Comparison of ENCODE assay signal across 7 mouse cellular contexts in the genomic region with DNA sequence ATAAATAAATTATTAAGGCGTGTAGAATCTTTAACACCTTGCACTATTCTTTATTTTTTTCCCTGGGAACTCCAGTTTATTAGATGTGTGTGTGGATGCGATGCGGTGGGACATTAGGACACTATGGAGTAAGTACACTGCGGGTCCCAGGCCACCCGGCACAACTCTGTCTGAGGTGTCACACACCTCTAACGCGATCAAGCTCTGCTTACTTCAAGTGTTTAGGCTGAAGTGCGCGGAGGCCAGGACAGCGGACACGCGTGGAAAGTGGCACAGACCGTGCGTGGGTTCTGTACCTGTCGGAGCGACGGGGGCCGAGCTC. TPM values are rescaled to one million over a fixed set of nuclear protein-coding genes. Genes with fewer than 3 reads are reported as not detected.
DNase-seq lines count a peak whose midpoint lies in the region; ATAC-seq and TF ChIP-seq lines count a peak whose summit lies in the region.

No protein-coding gene starts in this region.

- H3K4me3 ChIP-seq in lung, postnatal 0 days (ENCODE audit: low read depth, low read length), result peak overlapping the region; percentile 91
- H3K4me3 ChIP-seq in forebrain, embryonic 11.5 days (ENCODE audit: low read depth, low read length), result peak overlapping the region; percentile 96
- peak overlapping the region; percentile 95 for H3K4me3 ChIP-seq in limb, embryonic 12.5 days (replicated peaks)
- H3K4me3 ChIP-seq in stomach, embryonic 14.5 days (ENCODE audit: low read depth, low read length), result peak overlapping the region; percentile 100

- H3K9ac ChIP-seq in lung, postnatal 0 days (replicated peaks; ENCODE audit: low read depth), result peak overlapping the region; percentile 70
- H3K9ac ChIP-seq in forebrain, embryonic 11.5 days (ENCODE audit: low read length), result peak overlapping the region; percentile 93
- H3K9ac ChIP-seq in limb, embryonic 12.5 days (replicated peaks), result peak overlapping the region; percentile 86
- peak overlapping the region; percentile 69 for H3K9ac ChIP-seq in stomach, embryonic 14.5 days (replicated peaks; ENCODE audit: low read depth, low read length)

- 2% methylated on average over 15 of the region's 18 CpGs for WGBS in lung, postnatal 0 days
- under 1% methylated on average over 18 of the region's 18 CpGs for WGBS in forebrain, embryonic 11.5 days
- WGBS in limb, embryonic 12.5 days, result 1% methylated on average over 18 of the region's 18 CpGs
- under 1% methylated on average over 18 of the region's 18 CpGs for WGBS in stomach, embryonic 14.5 days

- no peaks in the 10 kb centered on the region for H3K36me3 ChIP-seq in lung, postnatal 0 days (ENCODE audit: insufficient read depth, low read length)
- no peaks in the 10 kb centered on the region for H3K36me3 ChIP-seq in forebrain, embryonic 11.5 days (ENCODE audit: control insufficient read depth, insufficient read depth, low read length)
- H3K36me3 ChIP-seq in limb, embryonic 12.5 days, result no peaks in the 10 kb centered on the region
- H3K36me3 ChIP-seq in stomach, embryonic 14.5 days (ENCODE audit: control insufficient read depth, insufficient read depth, low read length), result no peaks in the 10 kb centered on the region

- no peak for ATAC-seq in lung, postnatal 0 days
- ATAC-seq in forebrain, embryonic 11.5 days (replicated peaks; ENCODE audit: low FRiP score), result no peak
- peak; percentile 64; the same call in 1 of the 2 replicates for ATAC-seq in limb, embryonic 12.5 days (ENCODE audit: insufficient number of reproducible peaks, insufficient read depth, low FRiP score, low TSS enrichment, low read depth)
- ATAC-seq in stomach, embryonic 14.5 days (ENCODE audit: insufficient number of reproducible peaks, insufficient read depth, low FRiP score, low read depth), result peak; percentile 42; the same call in 1 of the 2 replicates

- H3K9me3 ChIP-seq in lung, postnatal 0 days (ENCODE audit: low read length), result no peaks in the 10 kb centered on the region
- no peaks in the 10 kb centered on the region for H3K9me3 ChIP-seq in forebrain, embryonic 11.5 days (ENCODE audit: control insufficient read depth, low read length)
- H3K9me3 ChIP-seq in limb, embryonic 12.5 days, result no peaks in the 10 kb centered on the region
- no peaks in the 10 kb centered on the region for H3K9me3 ChIP-seq in stomach, embryonic 14.5 days (ENCODE audit: control insufficient read depth, low read depth, low read length)

- peak overlapping the region; percentile 77 for H3K4me2 ChIP-seq in lung, postnatal 0 days (replicated peaks; ENCODE audit: low read depth, low read length)
- H3K4me2 ChIP-seq in forebrain, embryonic 11.5 days (ENCODE audit: low read depth, low read length, severe bottlenecking), result peak overlapping the region; percentile 74
- peak overlapping the region; percentile 76 for H3K4me2 ChIP-seq in limb, embryonic 12.5 days
- H3K4me2 ChIP-seq in stomach, embryonic 14.5 days (replicated peaks; ENCODE audit: low read depth, low read length), result peak overlapping the region; percentile 86

- no peak for TF ChIP-seq CTCF in lung, postnatal 0 days (IDR thresholded peaks at IDR 0.05)

- H3K27me3 ChIP-seq in lung, postnatal 0 days (replicated peaks; ENCODE audit: insufficient read depth, low read length), result no peaks in the 10 kb centered on the region
- H3K27me3 ChIP-seq in forebrain, embryonic 11.5 days (ENCODE audit: control insufficient read depth, insufficient read depth, low read length), result no peaks in the 10 kb centered on the region
- no peaks in the 10 kb centered on the region for H3K27me3 ChIP-seq in limb, embryonic 12.5 days
- H3K27me3 ChIP-seq in stomach, embryonic 14.5 days (ENCODE audit: control insufficient read depth, insufficient read depth, low read length), result no peaks in the 10 kb centered on the region

- H3K27ac ChIP-seq in lung, postnatal 0 days (ENCODE audit: low read length), result peak overlapping the region; percentile 86
- no peak overlapping the region for H3K27ac ChIP-seq in forebrain, embryonic 11.5 days (ENCODE audit: low read depth, low read length)
- peak overlapping the region; percentile 66; the same call in 1 of the 2 replicates for H3K27ac ChIP-seq in limb, embryonic 12.5 days
- peak overlapping the region; percentile 78; the same call in 1 of the 2 replicates for H3K27ac ChIP-seq in stomach, embryonic 14.5 days (ENCODE audit: low read length)

- H3K4me1 ChIP-seq in lung, postnatal 0 days (ENCODE audit: insufficient read depth, low read depth, low read length), result no peaks in the 10 kb centered on the region; the same call in 1 of the 2 replicates
- peaks cover 14% of the 10 kb centered on the region for H3K4me1 ChIP-seq in forebrain, embryonic 11.5 days (replicated peaks; ENCODE audit: control insufficient read depth, insufficient read depth, low read length)
- peaks cover 15% of the 10 kb centered on the region for H3K4me1 ChIP-seq in limb, embryonic 12.5 days (replicated peaks)
- H3K4me1 ChIP-seq in stomach, embryonic 14.5 days (ENCODE audit: control insufficient read depth, insufficient read depth, low read length), result peaks cover 22% of the 10 kb centered on the region

- no peak for DNase-seq in lung, postnatal 0 days (ENCODE audit: low spot score)
- DNase-seq in lung, postnatal 10 days, result no peak
- DNase-seq in forebrain, embryonic 11.5 days (ENCODE audit: low spot score), result no peak
- no peak for DNase-seq in right cerebral cortex, postnatal 36 days (ENCODE audit: low spot score in 2 of 2)
- no peak for DNase-seq in adrenal gland, postnatal 25 days

- TF ChIP-seq EP300 in lung, postnatal 0 days (IDR thresholded peaks at IDR 0.05), result no peak

RNA-seq across cellular contexts. Expression of a gene that starts 0.4 kb away (rescaled TPM):
- polyA plus RNA-seq in lung, postnatal 0 days (2015; fragmentation: Nextera tagmentation; extraction: Ambion mirVana), result 16.4 and 16.9 TPM in 2 replicates
- 53.7 and 58.6 TPM in 2 replicates for polyA plus RNA-seq in forebrain, embryonic 11.5 days (2014; fragmentation: Nextera tagmentation; extraction: Ambion mirVana)
- 35.2 and 36.3 TPM in 2 replicates for polyA plus RNA-seq in limb, embryonic 12.5 days (2016; fragmentation: Nextera tagmentation; extraction: Ambion mirVana)
- 27.0 and 29.9 TPM in 2 replicates for polyA plus RNA-seq in stomach, embryonic 14.5 days (2014; fragmentation: Nextera tagmentation; extraction: Ambion mirVana)
- total RNA-seq in adrenal gland, postnatal 25 days (2021), result 19.8 and 21.0 TPM in 2 replicates

RNA-seq across cellular contexts. Expression of a gene that starts 44.3 kb away (rescaled TPM):
- 21.7 and 24.4 TPM in 2 replicates for polyA plus RNA-seq in lung, postnatal 0 days (2015; fragmentation: Nextera tagmentation; extraction: Ambion mirVana)
- polyA plus RNA-seq in forebrain, embryonic 11.5 days (2014; fragmentation: Nextera tagmentation; extraction: Ambion mirVana), result 27.7 and 28.1 TPM in 2 replicates
- polyA plus RNA-seq in limb, embryonic 12.5 days (2016; fragmentation: Nextera tagmentation; extraction: Ambion mirVana), result 23.2 and 23.3 TPM in 2 replicates
- polyA plus RNA-seq in stomach, embryonic 14.5 days (2014; fragmentation: Nextera tagmentation; extraction: Ambion mirVana), result 25.0 and 27.8 TPM in 2 replicates
- total RNA-seq in adrenal gland, postnatal 25 days (2021), result 65.0 and 77.2 TPM in 2 replicates

Comparison
In these comparisons a context has a peak if more than half of its experiments do, and no peak if none do; other contexts are left out.
1. ATAC-seq: peak in limb, embryonic 12.5 days (single experiment) and stomach, embryonic 14.5 days (single experiment); none in lung, postnatal 0 days (single experiment) and forebrain, embryonic 11.5 days (single experiment).
2. Peak in every context shown above with its lines, with median percentiles within 50 percentile points of each other: H3K4me2 ChIP-seq, H3K4me3 ChIP-seq and H3K9ac ChIP-seq.